Mouse (Mus musculus): ENCODE data around the gene Uqcr10.
A peak's percentile ranks its signal among the peaks of the same experiment; 100 is the strongest.
"Not testable (repeated sequence)": the region's sequence is repeated elsewhere in the genome, so short reads cannot be mapped to it uniquely, and the experiment has no call there.

Uqcr10 gene

DNA sequence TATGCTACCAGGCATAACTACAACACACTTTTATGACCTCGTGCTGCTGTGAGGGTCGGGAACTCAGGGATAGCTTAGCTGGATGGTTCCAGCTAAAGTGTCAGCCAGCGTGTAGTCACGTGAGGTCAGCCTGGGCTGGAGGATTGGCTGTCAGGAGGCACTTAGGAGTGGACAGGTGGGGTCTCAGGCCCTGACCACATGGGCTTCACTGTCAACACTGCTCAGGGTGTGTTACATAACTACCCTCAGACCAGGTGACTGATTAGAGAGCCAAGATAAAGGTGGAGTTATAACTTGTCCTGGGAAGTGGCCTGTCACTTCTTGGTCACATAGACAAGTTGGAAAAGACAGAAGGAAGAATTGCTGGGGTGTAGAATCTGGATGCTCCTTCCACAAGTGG lies 11.5 kb upstream of the Uqcr10 start:
- DNase-seq (ENCODE audit: low spot score in 2 of 2), result no peak

DNA sequence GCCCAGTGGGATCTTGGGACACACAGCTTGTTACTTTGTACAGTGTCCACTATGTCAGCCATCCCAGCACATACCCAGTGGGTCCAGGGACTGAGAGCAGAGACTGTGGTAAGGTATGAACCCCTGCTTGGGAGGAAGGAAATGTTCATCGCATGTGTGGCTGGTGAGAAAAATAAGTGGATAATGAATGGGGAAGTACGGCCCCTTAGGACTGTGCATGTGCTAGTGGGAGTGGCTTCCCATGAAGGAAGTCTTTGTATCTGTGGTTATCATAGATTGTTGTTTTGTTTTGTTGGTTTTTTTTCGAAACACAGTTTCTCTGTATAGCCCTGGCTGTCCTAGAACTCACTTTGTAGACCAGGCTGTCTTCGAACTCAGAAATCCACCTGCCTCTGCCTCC lies 10.6 kb upstream of the Uqcr10 start:
- no peak for DNase-seq (ENCODE audit: low spot score in 2 of 2)

DNA sequence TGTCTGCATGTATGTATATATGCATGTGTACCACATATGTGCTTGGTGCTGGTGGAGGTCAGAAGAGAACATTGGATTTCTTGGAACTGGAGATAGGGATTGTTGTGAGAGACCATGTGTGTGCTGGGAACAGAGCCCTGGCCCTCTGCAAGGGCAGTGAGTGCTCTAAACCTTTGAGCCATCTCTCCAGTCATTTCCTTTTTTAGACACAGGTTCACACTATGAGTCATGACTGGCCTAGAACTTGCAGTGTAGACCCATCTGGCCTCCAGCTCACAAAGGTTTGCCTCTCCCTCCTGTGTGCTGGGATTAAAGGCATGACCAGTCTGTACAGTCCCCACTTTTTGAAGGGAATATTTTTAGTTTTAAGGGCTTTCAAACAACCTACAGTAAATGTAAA lies 8.7 kb upstream of the Uqcr10 start:
- DNase-seq (ENCODE audit: low spot score in 2 of 2), result no peak

DNA sequence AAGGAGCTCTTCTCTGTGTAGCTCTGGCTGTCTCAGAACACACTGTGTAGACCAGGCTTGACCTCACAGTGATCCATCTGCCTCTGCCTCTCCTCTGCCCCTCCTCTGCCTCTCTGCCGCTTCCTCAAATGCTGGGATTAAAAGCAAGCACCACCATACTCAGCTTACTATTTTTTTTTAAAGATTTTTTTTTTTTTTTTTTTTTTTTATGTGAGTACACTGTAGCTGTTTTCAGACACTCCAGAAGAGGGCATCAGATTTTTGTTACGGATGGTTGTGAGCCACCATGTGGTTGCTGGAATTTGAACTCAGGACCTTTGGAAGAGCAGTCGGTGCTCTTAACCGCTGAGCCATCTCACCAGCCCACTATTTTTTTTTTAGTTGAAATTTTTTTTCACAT lies 6.0 kb upstream of the Uqcr10 start:
- not testable (repeated sequence) for DNase-seq (ENCODE audit: low spot score in 2 of 2)

DNA sequence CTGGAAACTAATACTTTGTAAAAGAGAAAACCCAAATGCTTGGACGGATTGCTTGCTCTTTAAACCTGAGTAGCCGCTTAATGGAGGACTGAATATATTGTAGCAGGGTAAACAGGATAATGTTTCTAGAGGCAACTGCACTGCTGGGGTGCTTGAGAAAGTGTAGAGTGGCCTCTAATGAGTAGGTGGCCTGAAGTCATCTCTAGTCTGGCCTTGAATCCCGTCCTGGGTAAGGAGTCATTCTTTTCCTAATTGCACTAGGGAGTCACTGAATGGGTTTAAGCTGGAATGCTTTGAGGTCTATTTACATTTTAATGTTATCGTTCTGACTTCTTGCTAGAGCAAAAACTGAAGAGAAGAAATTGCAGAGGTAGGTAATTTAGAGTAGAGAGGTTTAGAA lies 1.0 kb upstream of the Uqcr10 start:
- no peak for DNase-seq (ENCODE audit: low spot score in 2 of 2)

DNA sequence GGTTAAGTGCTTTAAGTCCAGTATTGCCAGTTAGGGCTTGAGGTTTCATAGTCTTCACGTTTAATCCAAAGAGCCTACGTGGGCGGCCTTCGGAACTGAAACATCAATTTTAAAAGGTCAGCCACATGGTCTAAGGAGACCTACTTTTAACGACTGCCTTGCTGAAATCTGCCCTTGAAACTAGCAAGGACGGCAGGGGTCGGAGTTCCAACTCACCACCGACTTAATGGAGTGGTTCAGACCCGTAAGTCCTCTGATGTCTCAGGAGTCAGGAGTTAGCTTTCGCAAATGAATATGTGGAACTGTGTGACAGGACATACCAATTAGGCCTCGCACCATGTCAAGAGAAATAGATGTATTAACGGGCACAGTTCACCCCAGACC lies 462 bp downstream of the Uqcr10 start:
- DNase-seq (ENCODE audit: low spot score in 2 of 2), result no peak

DNA sequence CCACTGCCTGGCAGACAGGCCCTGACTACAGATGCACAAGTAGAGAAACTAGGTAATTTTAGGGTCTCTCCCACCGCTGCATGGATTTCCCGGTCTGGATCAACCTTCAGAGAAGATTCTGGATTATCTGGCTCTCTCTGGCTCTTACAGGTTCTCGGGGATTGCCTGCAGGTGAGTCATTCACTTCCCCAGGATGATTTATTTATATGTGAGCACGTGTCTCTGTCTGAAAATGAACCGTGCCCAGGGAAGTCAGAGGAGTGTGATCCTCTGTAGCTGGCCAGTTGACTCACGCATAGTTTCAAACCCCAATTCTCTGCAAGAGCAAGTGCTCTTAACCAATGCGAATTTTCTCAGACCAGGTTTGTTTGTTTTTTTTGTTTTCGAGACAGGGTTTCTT lies 3.4 kb downstream of the Uqcr10 start:
- no peak for DNase-seq (ENCODE audit: low spot score in 2 of 2)

DNA sequence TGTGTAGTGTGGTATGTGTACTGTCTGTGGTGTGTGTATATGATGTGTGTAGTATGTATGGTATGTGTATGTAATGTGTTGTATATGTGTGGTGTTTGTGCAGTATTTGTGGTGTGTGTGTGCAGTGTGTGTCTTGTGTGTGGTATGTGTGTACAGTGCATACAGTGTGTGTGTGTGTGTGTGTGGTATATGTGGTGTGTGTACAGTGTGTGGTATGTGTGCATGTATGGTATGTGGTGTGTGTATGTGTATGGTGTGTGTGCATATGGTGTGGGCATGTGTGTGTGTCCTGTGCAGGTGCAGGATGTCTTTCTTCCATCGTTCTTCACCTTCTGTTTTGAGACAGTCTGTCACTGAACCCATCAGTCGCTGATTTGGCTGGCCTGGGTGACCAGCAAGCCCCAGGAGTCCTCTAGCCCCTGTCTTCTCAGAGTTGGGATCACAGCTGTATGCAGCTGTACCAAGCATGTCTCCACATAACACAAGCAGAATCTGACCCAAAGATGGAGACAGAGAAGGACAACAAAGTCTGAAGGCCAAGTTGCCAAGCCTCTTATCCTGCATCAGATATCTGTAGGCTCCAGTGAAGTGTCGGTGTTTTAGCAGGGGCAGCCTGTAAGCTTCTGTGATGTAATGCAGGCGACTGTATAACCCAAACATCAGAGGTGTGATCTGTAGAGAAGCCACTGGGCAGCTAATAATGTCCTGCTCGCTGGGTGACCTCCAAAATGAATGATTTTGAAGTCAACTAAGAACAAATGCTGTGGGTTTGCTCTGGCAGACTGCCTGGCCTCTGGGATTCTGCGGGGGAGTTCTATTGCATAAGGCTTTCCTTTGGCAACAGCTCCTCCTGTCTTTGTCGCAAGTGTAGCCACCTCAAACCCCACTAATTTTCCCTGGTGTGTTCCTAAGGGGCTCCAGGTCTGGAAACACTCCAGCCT lies 6.8 kb downstream of the Uqcr10 start:
- DNase-seq (ENCODE audit: low spot score in 2 of 2), result no peak

DNA sequence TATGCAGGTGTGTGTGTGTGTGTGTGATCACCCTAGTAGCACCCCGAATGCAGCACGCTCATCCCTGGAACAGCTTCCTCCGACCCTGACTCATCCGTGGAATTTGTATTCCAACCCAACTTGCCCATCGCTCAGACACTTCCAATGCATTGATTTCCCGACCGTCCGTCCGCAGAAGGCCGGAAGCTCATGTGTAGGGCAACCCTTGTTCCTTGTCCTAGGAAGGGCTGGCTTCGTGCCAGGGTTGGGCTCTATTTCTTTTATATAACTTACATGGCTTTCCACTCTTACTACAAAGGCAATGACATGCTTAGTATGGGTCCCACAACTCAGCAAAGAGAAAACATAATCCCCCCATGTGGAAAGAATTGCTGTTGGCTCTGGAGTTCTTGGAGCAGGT lies 12.0 kb downstream of the Uqcr10 start:
- DNase-seq (ENCODE audit: low spot score in 2 of 2), result no peak

DNA sequence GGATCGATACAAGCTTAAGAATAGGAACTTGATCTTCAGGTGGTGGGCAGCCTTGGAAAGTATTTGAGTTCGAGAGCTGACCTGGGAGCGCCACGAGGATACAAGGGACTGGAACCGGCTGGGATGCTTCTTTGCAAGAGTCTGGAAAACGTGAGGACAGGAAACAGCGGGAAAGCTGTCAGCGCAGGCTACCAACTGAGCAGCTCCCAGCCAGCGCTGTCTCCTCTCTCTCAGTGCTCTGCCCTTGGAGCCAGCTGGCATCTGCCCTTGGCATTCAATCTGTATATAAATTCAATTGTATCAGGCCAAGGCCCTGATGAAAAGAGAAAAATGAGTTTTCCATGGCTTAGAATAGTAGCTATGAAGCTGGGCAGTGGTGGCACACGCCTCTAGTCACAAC lies 12.9 kb downstream of the Uqcr10 start:
- DNase-seq (ENCODE audit: low spot score in 2 of 2), result no peak

DNA sequence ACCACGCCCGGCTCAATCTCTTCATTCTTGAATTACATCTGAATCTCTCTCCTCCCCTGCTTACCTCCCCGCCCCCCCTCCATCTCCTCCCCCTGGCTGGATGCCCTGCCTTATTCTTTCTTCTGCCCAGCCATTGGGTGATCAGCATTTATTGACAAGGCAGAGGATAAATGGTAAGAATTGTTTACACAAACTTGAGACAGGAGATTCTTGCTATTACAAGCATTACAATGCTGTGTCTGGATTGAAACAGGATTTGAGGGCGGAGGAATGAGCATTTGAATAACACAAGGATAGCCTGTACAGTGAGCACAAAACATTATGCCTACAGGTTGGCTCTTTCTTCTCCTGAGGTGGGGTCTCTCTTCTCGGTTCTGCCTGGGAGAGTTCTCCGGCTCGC lies 13.8 kb downstream of the Uqcr10 start:
- no peak for DNase-seq (ENCODE audit: low spot score in 2 of 2)

DNA sequence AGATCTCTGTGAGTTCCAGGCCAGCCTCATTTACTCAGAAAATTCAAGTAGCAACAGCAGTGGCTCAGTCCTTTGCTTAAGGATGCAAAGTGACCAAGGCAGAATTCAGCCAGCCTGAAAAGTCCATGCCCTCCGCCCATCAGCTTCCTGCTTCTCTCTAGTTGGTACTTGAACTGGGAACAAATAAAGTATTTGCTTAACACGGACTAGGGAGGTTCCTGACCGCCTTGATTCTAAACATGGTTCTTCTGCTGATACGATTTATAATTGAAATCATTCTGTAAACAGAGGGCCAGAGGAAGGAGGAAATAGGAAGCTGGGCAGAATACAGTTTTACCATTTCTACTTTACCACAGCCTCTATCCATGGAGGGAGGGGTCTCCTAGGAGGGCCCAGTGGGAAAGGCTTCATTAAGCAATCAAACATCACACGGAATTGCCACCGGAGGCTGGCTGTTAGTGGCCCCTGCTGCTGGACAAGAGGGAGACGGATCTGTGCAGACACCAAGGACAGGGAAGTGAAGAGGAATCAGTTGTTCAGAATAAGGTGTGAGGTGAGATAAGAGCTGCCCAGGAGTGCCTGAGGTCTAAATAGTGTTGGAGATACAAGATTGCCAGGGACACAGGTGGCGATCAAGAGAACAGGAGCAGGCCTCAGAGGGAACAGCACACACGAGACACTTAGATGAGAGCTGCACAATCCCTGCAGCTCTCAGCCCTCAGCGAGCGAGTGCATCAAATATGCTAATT lies 15.3 kb downstream of the Uqcr10 start:
- no peak for DNase-seq (ENCODE audit: low spot score in 2 of 2)

DNA sequence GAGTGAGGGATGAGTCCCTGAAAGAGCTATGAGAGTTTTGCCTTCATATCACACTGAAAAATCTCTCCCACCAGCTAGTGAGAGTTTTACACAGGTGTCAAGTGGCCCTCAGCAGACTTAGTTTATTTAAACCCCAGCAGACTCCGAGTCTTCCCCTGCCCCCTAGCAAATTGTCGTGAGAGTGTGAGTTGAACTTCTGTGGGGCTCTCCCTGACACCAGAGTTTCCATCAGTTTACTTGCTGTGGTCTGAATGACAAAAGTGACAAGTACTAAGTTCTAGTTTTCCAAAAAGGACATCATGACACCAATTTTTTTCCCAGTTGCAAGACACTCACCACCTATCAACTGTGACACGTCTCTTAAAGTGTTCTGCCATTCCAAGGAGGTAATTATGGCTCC lies 16.3 kb downstream of the Uqcr10 start:
- DNase-seq (ENCODE audit: low spot score in 2 of 2), result no peak

DNA sequence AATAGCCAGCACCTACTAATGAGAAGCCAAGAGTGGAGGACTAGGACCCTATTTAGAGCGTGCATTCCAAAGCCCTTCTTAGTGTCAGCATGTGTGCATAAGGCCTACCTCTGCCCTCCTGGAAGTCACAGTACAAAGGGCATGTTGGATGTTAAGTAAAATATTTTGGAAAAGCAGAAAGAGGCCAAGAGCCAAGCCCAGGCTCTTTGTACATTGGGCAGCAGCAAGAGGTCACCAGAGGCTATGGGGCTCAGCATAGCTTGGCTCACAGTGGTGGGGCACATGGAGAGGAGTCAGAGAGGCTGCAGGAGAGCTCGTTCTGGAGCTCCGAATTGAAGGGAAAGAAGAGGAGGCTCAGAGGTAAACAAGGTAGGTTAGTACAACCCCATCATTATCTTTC lies 17.1 kb downstream of the Uqcr10 start:
- DNase-seq (ENCODE audit: low spot score in 2 of 2), result no peak

DNA sequence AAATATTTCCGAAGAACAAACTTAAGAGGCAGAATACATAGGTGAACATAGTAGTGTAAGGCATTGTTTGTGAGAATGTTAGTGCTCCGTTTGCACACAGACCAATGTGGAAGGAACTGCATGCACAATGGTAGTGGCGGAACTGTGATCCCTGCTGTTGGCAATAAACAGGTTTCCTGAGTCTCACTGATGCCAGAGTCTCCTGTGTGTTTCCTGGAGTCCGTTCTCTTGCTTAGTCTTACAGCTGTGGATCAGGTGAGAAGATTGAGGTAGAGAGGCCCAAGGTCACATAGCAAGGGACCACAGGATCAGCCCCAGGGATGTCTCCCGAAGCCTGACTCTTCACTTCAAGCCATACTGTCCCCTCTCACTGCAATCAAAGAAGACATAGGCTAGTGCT lies 18.6 kb downstream of the Uqcr10 start:
- no peak for DNase-seq (ENCODE audit: low spot score in 2 of 2)

DNA sequence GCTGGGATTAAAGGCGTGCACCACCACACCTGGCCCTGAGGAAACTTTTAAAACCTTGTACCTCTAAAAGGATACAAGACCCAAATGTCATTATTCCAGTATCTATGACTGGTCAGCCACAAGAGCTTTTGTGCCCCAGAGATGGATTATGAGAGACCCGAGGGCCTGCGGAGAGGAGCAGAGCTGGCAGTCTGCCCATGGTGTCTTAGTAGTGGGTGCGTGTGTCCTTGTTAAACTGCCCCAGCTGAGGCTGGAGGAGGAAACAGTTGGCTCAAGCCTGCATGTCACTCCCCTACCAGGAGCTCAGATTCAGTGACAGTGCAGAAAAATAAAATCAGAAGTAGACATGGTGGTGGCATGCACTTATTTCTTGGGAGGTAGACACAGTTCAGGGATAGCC lies 19.1 kb downstream of the Uqcr10 start:
- no peak for DNase-seq (ENCODE audit: low spot score in 2 of 2)

DNA sequence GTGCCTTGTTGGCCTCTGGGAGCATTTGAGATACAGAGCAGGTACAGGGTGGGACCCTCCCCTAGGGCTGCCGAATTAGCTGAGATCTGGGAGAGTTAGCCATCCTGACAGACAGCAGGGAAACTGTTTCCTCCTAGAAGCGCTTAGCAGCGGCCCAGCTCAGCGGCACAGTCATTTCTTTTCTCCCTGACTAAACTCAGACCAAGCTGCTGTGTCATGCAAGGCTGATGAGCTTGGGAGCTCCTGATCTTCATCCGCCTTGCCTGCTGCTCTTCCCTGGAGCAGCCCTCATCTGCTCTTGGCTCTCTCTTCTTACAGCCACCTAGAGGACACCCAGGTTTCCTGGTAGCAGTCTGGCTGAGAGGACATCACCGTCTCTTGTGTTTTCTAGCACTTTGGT lies 20.0 kb downstream of the Uqcr10 start:
- DNase-seq (ENCODE audit: low spot score in 2 of 2), result no peak

DNA sequence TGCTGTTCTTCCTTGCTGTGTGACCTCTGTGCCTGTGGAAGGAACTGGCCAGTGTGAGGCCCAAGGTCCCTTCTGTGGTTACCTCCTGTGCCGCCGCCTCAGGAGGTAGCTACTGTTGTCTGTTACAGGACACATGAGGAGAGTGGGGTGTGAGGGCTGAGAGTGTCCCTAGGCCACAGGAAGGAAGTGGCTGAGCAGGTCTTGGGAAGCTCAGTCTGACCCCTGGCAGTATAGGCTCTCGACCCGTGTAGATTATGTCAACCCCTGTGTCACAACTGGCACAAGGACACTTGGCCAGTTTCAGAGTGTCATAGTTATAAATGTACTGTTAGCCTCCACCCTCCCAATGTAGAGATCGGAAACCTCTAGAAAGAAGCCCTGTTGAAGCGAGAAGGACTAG lies 20.6 kb downstream of the Uqcr10 start:
- no peak for DNase-seq (ENCODE audit: low spot score in 2 of 2)

DNA sequence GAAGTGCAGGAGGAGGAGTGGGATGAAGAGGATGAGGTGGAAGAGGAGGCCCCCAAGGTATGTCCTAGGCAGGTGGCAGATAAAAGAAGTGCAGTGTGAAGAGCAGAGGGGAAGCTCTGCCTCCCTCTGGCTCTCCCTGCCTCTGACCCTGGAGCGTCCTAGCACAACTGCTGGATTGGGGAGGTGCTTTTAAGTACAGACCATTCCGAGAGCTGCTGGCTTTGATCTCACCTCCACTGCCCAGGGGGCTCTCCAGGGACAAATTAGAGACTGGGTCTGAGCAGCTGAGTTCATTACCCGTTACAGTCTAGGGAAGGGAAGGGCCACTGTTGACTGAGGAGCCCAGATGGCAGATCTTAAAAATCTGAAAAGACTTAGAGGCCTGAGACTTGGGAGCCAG lies 24.0 kb downstream of the Uqcr10 start:
- DNase-seq (ENCODE audit: low spot score in 2 of 2), result no peak

DNA sequence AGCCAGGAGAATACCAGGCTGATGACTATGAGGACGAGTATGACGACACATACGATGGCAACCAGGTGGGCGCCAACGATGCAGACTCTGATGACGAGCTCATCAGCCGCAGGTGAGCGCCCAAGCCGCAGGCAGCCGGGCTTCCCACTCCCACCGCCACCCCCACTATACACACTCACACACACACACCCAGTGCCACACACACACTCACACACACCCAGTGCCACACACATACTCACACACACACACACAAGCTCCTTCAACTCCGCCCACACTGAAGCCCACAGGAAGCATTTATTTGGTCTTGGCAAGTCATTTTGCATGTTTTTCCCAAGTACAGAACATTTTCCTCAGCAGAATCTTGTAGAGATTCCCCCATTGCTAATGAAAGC lies 24.7 kb downstream of the Uqcr10 start:
- no peak for DNase-seq (ENCODE audit: low spot score in 2 of 2)

DNA sequence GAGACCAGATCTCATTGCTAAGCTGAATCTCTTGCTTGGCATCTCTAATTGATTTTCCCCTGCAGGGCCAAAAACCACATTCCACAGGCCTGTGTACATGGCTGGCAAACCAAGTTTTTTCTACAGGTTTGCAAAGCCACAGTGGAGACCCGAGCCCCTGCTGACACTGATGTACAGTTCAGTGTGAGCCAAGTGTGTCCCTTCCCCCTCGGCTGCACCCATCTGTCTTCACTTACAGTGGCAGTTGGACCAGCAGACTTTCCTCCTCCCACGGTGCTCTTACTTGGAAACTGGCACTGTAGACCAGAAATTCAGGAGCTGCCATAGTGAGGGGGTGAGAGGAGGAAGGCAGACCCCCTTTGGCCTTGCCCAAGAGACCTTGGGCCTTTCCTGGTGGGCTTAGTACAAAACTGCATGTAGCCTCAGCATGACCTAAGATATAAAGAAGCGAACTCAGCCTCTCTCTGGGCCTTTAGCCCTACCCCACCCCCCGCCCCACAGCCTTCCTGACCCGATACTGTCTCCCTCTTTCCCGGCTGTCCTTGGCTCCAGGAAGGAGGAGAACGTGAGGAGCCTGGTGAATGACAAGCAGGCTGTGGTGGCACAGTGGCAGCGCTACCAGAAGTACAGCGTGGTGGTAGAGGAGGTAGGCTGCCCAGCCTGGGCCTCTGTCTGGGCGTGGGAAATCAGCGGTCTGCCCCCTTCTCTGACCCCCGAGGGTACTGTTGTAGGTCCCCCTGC lies 25.3 kb downstream of the Uqcr10 start:
- DNase-seq (ENCODE audit: low spot score in 2 of 2), result no peak

DNA sequence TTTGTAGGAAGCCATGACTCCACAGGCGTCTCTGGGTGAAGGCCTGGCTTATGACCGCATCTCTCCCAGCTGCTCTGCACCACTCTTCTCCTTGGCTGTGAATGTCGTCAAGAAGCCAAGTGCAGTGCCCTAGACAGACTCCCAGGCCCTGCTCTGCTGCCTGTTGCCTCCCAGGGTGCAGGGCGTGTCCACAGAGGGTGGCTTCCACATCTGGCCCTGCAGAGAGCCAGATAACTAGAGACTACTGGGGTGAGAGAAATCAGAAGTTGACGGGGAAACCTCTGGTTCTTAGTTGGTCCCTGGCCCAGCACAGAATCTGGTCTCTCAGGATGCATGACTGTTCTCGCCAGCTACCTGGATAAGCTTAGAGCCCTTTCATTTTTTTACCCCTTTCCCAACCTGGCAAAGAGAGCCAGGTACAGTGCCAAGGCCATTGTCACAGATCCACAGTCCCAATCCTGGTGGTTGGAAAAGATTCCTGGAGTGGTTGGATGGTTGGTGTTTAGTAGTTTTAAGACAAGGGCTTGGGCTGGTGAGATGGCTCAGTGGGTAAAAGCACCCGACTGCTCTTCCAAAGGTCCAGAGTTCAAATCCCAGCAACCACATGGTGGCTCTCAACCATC lies 26.8 kb downstream of the Uqcr10 start:
- peak; percentile 41 to 76 for DNase-seq (ENCODE audit: low spot score in 2 of 2)

Data from spleen, postnatal 10 days (tissue).